Mouse (Mus musculus): ENCODE results near the gene Hspa5.

- TF ChIP-seq CTCF (IDR thresholded peaks at IDR 0.05; ENCODE audit: borderline replicate concordance, extremely low read depth, insufficient read depth, insufficient read length) = no peak
- no peak for TF ChIP-seq POLR2A (IDR thresholded peaks at IDR 0.05; ENCODE audit: borderline replicate concordance, extremely low read depth, insufficient read depth, insufficient read length, poor library complexity, severe bottlenecking)
Measured at GRCm38 (mm10) chr2:34805364-34805950, 33.7 kb downstream of the Hspa5 start.

Data from brain, embryonic 14.5 days (tissue).